Mouse (Mus musculus): Measurements from ENCODE around the gene Smg6. TPM values are rescaled to one million over a fixed set of nuclear protein-coding genes. Genes with fewer than 3 reads are reported as not detected.
A peak's percentile ranks its signal among the peaks of the same experiment; 100 is the strongest.

Gene Smg6
- polyA plus RNA-seq, 1 experiment from 2014 or later, result 11.9 TPM

GRCm38 (mm10) chr11:74924149-74924548 lies 1.5 kb upstream of the Smg6 start:
- H3K9me3 ChIP-seq (replicated peaks; ENCODE audit: low read length), result no peaks in the 10 kb centered on the region
- H3K27ac ChIP-seq, result no peak overlapping the region
- DNase-seq (ENCODE audit: low spot score), result peak; percentile 50
- H3K4me3 ChIP-seq (replicated peaks; ENCODE audit: low read depth, low read length), result no peak overlapping the region
- no peak for ATAC-seq (replicated peaks; ENCODE audit: low FRiP score, low read depth)
- 0 out of 2 replicates have a peak overlapping the region, but pooled peaks have one; percentile 65 for H3K4me2 ChIP-seq (ENCODE audit: low read length)
- WGBS, result 50% methylated on average over 4 of the region's 4 CpGs
- H3K9ac ChIP-seq (ENCODE audit: low read depth, low read length), result no peak overlapping the region
- H3K36me3 ChIP-seq (ENCODE audit: insufficient read depth, low read length), result peaks cover 6% of the 10 kb centered on the region
- peak; percentile 64 for TF ChIP-seq CTCF (IDR thresholded peaks at IDR 0.05; ENCODE audit: low read depth)
- 0 out of 2 replicates have a peak, but pooled peaks cover 13% of the 10 kb centered on the region for H3K4me1 ChIP-seq (replicated peaks; ENCODE audit: insufficient read depth, low read length)
- no peaks in the 10 kb centered on the region for H3K27me3 ChIP-seq (ENCODE audit: insufficient read depth, low read length)

- peak overlapping the region; percentile 85 for H3K4me3 ChIP-seq (replicated peaks; ENCODE audit: low read depth, low read length)
- 4% methylated on average over 11 of the region's 11 CpGs for WGBS
- 0 out of 2 replicates have a peak, but pooled peaks cover 13% of the 10 kb centered on the region for H3K4me1 ChIP-seq (replicated peaks; ENCODE audit: insufficient read depth, low read length)
- 0 out of 2 replicates have a peak, but pooled peaks cover 7% of the 10 kb centered on the region for H3K36me3 ChIP-seq (ENCODE audit: insufficient read depth, low read length)
- peak overlapping the region; percentile 88 for H3K9ac ChIP-seq (ENCODE audit: low read depth, low read length)
- H3K4me2 ChIP-seq (ENCODE audit: low read length), result peak overlapping the region; percentile 65
- H3K27ac ChIP-seq, result peak overlapping the region; percentile 99
- H3K27me3 ChIP-seq (ENCODE audit: insufficient read depth, low read length), result no peaks in the 10 kb centered on the region
- no peaks in the 10 kb centered on the region for H3K9me3 ChIP-seq (replicated peaks; ENCODE audit: low read length)
- peak; percentile 23 for ATAC-seq (replicated peaks; ENCODE audit: low FRiP score, low read depth)
- peak; percentile 35 for DNase-seq (ENCODE audit: low spot score)
- TF ChIP-seq CTCF (IDR thresholded peaks at IDR 0.05; ENCODE audit: low read depth), result no peak
These were observed 874 bp downstream of the Smg6 start for GRCm38 (mm10) chr11:74926388-74927005.

- Histone ChIP-seq H3K36me3 (ENCODE audit: insufficient read depth, low read length) (peaks cover 12% of the 10 kb centered on the region; the same call in 1 of the 2 replicates), H3K4me1 (replicated peaks; ENCODE audit: insufficient read depth, low read length) (0 out of 2 replicates have a peak, but pooled peaks cover 13% of the 10 kb centered on the region), H3K4me2 (ENCODE audit: low read length) (peak overlapping the region; percentile 65; the same call in 1 of the 2 replicates), H3K4me3 (replicated peaks; ENCODE audit: low read depth, low read length) (no peak overlapping the region), H3K9ac (ENCODE audit: low read depth, low read length) (no peak overlapping the region), H3K27ac (no peak overlapping the region), H3K9me3 (replicated peaks; ENCODE audit: low read length) (no peaks in the 10 kb centered on the region), H3K27me3 (ENCODE audit: insufficient read depth, low read length) (no peaks in the 10 kb centered on the region)
- ATAC-seq (replicated peaks; ENCODE audit: low FRiP score, low read depth), result no peak
- no peak for DNase-seq (ENCODE audit: low spot score)
- 86% methylated on average over 2 of the region's 2 CpGs for WGBS
- no peak for TF ChIP-seq CTCF (IDR thresholded peaks at IDR 0.05; ENCODE audit: low read depth)
These were observed 1.7 kb downstream of the Smg6 start for GRCm38 (mm10) chr11:74927236-74927725.

GRCm38 (mm10) chr11:74929111-74929510 lies 3.5 kb downstream of the Smg6 start:
- H3K36me3 ChIP-seq (ENCODE audit: insufficient read depth, low read length), result peaks cover 26% of the 10 kb centered on the region
- no peak overlapping the region for H3K4me3 ChIP-seq (replicated peaks; ENCODE audit: low read depth, low read length)
- H3K4me2 ChIP-seq (ENCODE audit: low read length), result no peak overlapping the region
- H3K27me3 ChIP-seq (ENCODE audit: insufficient read depth, low read length), result no peaks in the 10 kb centered on the region
- no peak for TF ChIP-seq CTCF (IDR thresholded peaks at IDR 0.05; ENCODE audit: low read depth)
- no peak for ATAC-seq (replicated peaks; ENCODE audit: low FRiP score, low read depth)
- no peaks in the 10 kb centered on the region for H3K9me3 ChIP-seq (replicated peaks; ENCODE audit: low read length)
- no peak for DNase-seq (ENCODE audit: low spot score)
- 84% methylated on average over 4 of the region's 4 CpGs for WGBS
- H3K4me1 ChIP-seq (replicated peaks; ENCODE audit: insufficient read depth, low read length), result 0 out of 2 replicates have a peak, but pooled peaks cover 13% of the 10 kb centered on the region
- H3K27ac ChIP-seq, result no peak overlapping the region
- H3K9ac ChIP-seq (ENCODE audit: low read depth, low read length), result no peak overlapping the region

GRCm38 (mm10) chr11:74930391-74930790 lies 4.8 kb downstream of the Smg6 start:
- H3K27ac ChIP-seq, result no peak overlapping the region
- peaks cover 36% of the 10 kb centered on the region for H3K36me3 ChIP-seq (ENCODE audit: insufficient read depth, low read length)
- H3K4me2 ChIP-seq (ENCODE audit: low read length), result no peak overlapping the region
- H3K4me3 ChIP-seq (replicated peaks; ENCODE audit: low read depth, low read length), result no peak overlapping the region
- DNase-seq (ENCODE audit: low spot score), result no peak
- H3K9ac ChIP-seq (ENCODE audit: low read depth, low read length), result no peak overlapping the region
- 0 out of 2 replicates have a peak, but pooled peaks cover 8% of the 10 kb centered on the region for H3K4me1 ChIP-seq (replicated peaks; ENCODE audit: insufficient read depth, low read length)
- H3K9me3 ChIP-seq (replicated peaks; ENCODE audit: low read length), result no peaks in the 10 kb centered on the region
- WGBS, result 94% methylated on average over 7 of the region's 7 CpGs
- no peak for TF ChIP-seq CTCF (IDR thresholded peaks at IDR 0.05; ENCODE audit: low read depth)
- ATAC-seq (replicated peaks; ENCODE audit: low FRiP score, low read depth), result no peak
- H3K27me3 ChIP-seq (ENCODE audit: insufficient read depth, low read length), result no peaks in the 10 kb centered on the region

GRCm38 (mm10) chr11:74946348-74946747 lies 20.7 kb downstream of the Smg6 start:
- H3K4me2 ChIP-seq (ENCODE audit: low read length), result no peak overlapping the region
- TF ChIP-seq CTCF (IDR thresholded peaks at IDR 0.05; ENCODE audit: low read depth), result peak; percentile 84
- ATAC-seq (replicated peaks; ENCODE audit: low FRiP score, low read depth), result no peak
- H3K36me3 ChIP-seq (ENCODE audit: insufficient read depth, low read length), result peaks cover 18% of the 10 kb centered on the region
- H3K9ac ChIP-seq (ENCODE audit: low read depth, low read length), result no peak overlapping the region
- WGBS, result 70% methylated on average over 3 of the region's 3 CpGs
- H3K9me3 ChIP-seq (replicated peaks; ENCODE audit: low read length), result no peaks in the 10 kb centered on the region
- H3K27me3 ChIP-seq (ENCODE audit: insufficient read depth, low read length), result no peaks in the 10 kb centered on the region
- peak; percentile 86 for DNase-seq (ENCODE audit: low spot score)
- no peaks in the 10 kb centered on the region for H3K4me1 ChIP-seq (replicated peaks; ENCODE audit: insufficient read depth, low read length)
- no peak overlapping the region for H3K4me3 ChIP-seq (replicated peaks; ENCODE audit: low read depth, low read length)
- no peak overlapping the region for H3K27ac ChIP-seq
